ENCODE assay signal across 9 mouse cellular contexts in genomic region chr10:126679224-126680120, GRCm38 (mm10).
DNase-seq lines count a peak whose midpoint lies in the region; ATAC-seq and TF ChIP-seq lines count a peak whose summit lies in the region.
"Had no signal": no experiment of that assay in that cellular context is flagged by ENCODE, and none has a peak within 500 bp of the region (broad histone marks: within the 10 kb centered on the region; RNA-seq: fewer than 3 reads in every experiment).

No protein-coding gene starts in this region.

- no peak overlapping the region for H3K4me3 ChIP-seq in lung, embryonic 14.5 days (ENCODE audit: low read depth, low read length)
- no peak overlapping the region for H3K4me3 ChIP-seq in embryonic facial prominence, embryonic 11.5 days (ENCODE audit: low read depth, low read length)
- H3K4me3 ChIP-seq in kidney, embryonic 15.5 days (replicated peaks), result no peak overlapping the region
- H3K4me3 ChIP-seq: heart, embryonic 13.5 days had no signal

- H3K27ac ChIP-seq in lung, embryonic 14.5 days (ENCODE audit: low read depth), result no peak overlapping the region
- H3K27ac ChIP-seq in embryonic facial prominence, embryonic 11.5 days (replicated peaks; ENCODE audit: low read depth, low read length), result no peak overlapping the region
- H3K27ac ChIP-seq in kidney, embryonic 15.5 days, result no peak overlapping the region
- H3K27ac ChIP-seq: heart, embryonic 13.5 days had no signal

- H3K4me2 ChIP-seq in lung, embryonic 14.5 days, result no peak overlapping the region
- H3K4me2 ChIP-seq in embryonic facial prominence, embryonic 11.5 days (ENCODE audit: low read depth, low read length), result no peak overlapping the region
- H3K4me2 ChIP-seq in kidney, embryonic 15.5 days, result no peak overlapping the region
- H3K4me2 ChIP-seq: heart, embryonic 13.5 days had no signal

- no peak for ATAC-seq in lung, embryonic 14.5 days (ENCODE audit: insufficient read depth)
- ATAC-seq in embryonic facial prominence, embryonic 11.5 days (replicated peaks; ENCODE audit: insufficient number of reproducible peaks, low FRiP score, low TSS enrichment, low read depth), result no peak
- no peak for ATAC-seq in kidney, embryonic 15.5 days (replicated peaks; ENCODE audit: low FRiP score)

- no peaks in the 10 kb centered on the region for H3K9me3 ChIP-seq in lung, embryonic 14.5 days (ENCODE audit: low read depth, low read length)
- no peaks in the 10 kb centered on the region for H3K9me3 ChIP-seq in embryonic facial prominence, embryonic 11.5 days (replicated peaks; ENCODE audit: control insufficient read depth, low read length)
- no peaks in the 10 kb centered on the region for H3K9me3 ChIP-seq in kidney, embryonic 15.5 days (replicated peaks)

- H3K9ac ChIP-seq in lung, embryonic 14.5 days, result no peak overlapping the region
- H3K9ac ChIP-seq in embryonic facial prominence, embryonic 11.5 days (replicated peaks; ENCODE audit: low read length), result no peak overlapping the region
- H3K9ac ChIP-seq in kidney, embryonic 15.5 days, result no peak overlapping the region
- H3K9ac ChIP-seq: heart, embryonic 13.5 days had no signal

- WGBS in lung, embryonic 14.5 days, result 27% methylated on average over 25 of the region's 25 CpGs
- WGBS in embryonic facial prominence, embryonic 11.5 days, result 21% methylated on average over 25 of the region's 25 CpGs
- 29% methylated on average over 25 of the region's 25 CpGs for WGBS in kidney, embryonic 15.5 days

- no peaks in the 10 kb centered on the region for H3K4me1 ChIP-seq in lung, embryonic 14.5 days (ENCODE audit: insufficient read depth)
- no peaks in the 10 kb centered on the region for H3K4me1 ChIP-seq in embryonic facial prominence, embryonic 11.5 days (ENCODE audit: control insufficient read depth, insufficient read depth, low read length)
- no peaks in the 10 kb centered on the region for H3K4me1 ChIP-seq in kidney, embryonic 15.5 days
- H3K4me1 ChIP-seq: heart, embryonic 13.5 days had no signal

- H3K27me3 ChIP-seq in lung, embryonic 14.5 days (ENCODE audit: insufficient read depth, low read length), result no peaks in the 10 kb centered on the region
- H3K27me3 ChIP-seq in embryonic facial prominence, embryonic 11.5 days (ENCODE audit: control insufficient read depth, insufficient read depth, low read length), result no peaks in the 10 kb centered on the region
- H3K27me3 ChIP-seq in kidney, embryonic 15.5 days, result no peaks in the 10 kb centered on the region
- H3K27me3 ChIP-seq: heart, embryonic 13.5 days had no signal

- peak; percentile 27; the same call in 1 of the 2 replicates for TF ChIP-seq CTCF in lung, embryonic 14.5 days (IDR thresholded peaks at IDR 0.05; ENCODE audit: low read depth)

- DNase-seq in lung, embryonic 14.5 days, result no peak
- DNase-seq in lung, postnatal 14 days, result no peak
- peak; percentile 22 for DNase-seq in embryonic facial prominence, embryonic 11.5 days (ENCODE audit: low spot score)
- DNase-seq in layer of hippocampus, adult 9-11 months, result peak; percentile 13
- DNase-seq in right cerebral cortex, postnatal 14 days, result peak; percentile 51
- DNase-seq in ovary, postnatal 10 days (ENCODE audit: low spot score), result no peak
- DNase-seq: cerebellum, adult 9-11 months had no signal

- no peaks in the 10 kb centered on the region for H3K36me3 ChIP-seq in lung, embryonic 14.5 days (ENCODE audit: insufficient read depth)
- H3K36me3 ChIP-seq in embryonic facial prominence, embryonic 11.5 days (replicated peaks; ENCODE audit: control insufficient read depth, insufficient read depth, low read depth, low read length), result no peaks in the 10 kb centered on the region
- H3K36me3 ChIP-seq in kidney, embryonic 15.5 days, result no peaks in the 10 kb centered on the region
- H3K36me3 ChIP-seq: heart, embryonic 13.5 days had no signal

Comparison
In these comparisons a context has a peak if more than half of its experiments do, and no peak if none do; other contexts are left out.
1. DNase-seq: peak in embryonic facial prominence, embryonic 11.5 days (single experiment), layer of hippocampus, adult 9-11 months (single experiment) and right cerebral cortex, postnatal 14 days (single experiment); none in lung, embryonic 14.5 days (single experiment), lung, postnatal 14 days (single experiment) and ovary, postnatal 10 days (single experiment).